Mouse (Mus musculus) testis, adult 2 months (tissue): ENCODE measurements around the gene Slc25a38.

Experiments
- CTCF ChIP-seq: fragments of 200-500 bp; IDR thresholded peaks from 2 replicates; pipeline ENCODE4 v1.5.1; 2012; ENCODE audit warnings: low read depth, mild to moderate bottlenecking, inconsistent platforms, low read length, moderate library complexity; ENCODE audit not compliant: control insufficient read depth, insufficient read depth, insufficient replicate concordance
- POLR2A ChIP-seq: fragments of 200-500 bp; IDR thresholded peaks from 2 replicates; pipeline ENCODE4 v1.6.1; 2012; ENCODE audit warnings: low read depth, mild to moderate bottlenecking, inconsistent platforms, low read length, moderate library complexity; ENCODE audit not compliant: control insufficient read depth

DNA sequence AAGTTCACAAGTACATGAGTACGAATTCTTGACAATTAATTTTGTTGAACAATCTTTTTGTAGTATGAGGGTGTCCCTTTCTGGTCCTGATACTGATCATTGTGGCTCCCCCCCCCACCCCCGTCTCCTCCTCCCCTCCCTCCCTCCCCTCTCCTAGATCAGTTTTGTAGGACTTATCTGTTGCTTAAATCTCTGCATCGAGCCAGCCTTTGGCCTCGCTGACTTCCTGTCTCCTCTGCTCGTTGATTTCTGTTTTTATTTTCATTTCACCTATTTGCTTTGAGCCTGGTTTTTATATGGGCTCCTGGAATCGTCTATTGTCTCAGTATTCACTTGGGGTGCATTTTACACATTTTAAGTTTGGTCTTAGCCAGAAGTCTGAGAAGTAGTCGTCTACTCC is 14.3 kb upstream of the Slc25a38 start:
- no peak for TF ChIP-seq POLR2A
- no peak for TF ChIP-seq CTCF
